8 mouse cellular contexts compared by ENCODE assay signal in genomic region chr7:45338161-45338911, GRCm38 (mm10). TPM values are rescaled to one million over a fixed set of nuclear protein-coding genes. Genes with fewer than 3 reads are reported as not detected.
DNase-seq lines count a peak whose midpoint lies in the region; ATAC-seq and TF ChIP-seq lines count a peak whose summit lies in the region.

No protein-coding gene starts in this region.

- no peaks in the 10 kb centered on the region for H3K79me2 ChIP-seq in heart, adult 2 months (replicated peaks; ENCODE audit: control insufficient read depth, insufficient read depth, low read length)
- no peaks in the 10 kb centered on the region for H3K79me2 ChIP-seq in myocyte (ENCODE audit: control insufficient read depth, insufficient read depth)

- intact Hi-C loops in heart, adult 2 months (cut with DNase I) = no loop called here

- H3K36me3 ChIP-seq in heart, adult 2 months (ENCODE audit: control insufficient read depth, insufficient read depth, low read length) = no peaks in the 10 kb centered on the region
- H3K36me3 ChIP-seq in hindbrain, embryonic 13.5 days = peaks cover 12% of the 10 kb centered on the region
- no peaks in the 10 kb centered on the region for H3K36me3 ChIP-seq in limb, embryonic 15.5 days
- H3K36me3 ChIP-seq in myocyte (ENCODE audit: control insufficient read depth, insufficient read depth) = no peaks in the 10 kb centered on the region

- no peak overlapping the region; the same call in 1 of the 2 replicates for H3K27ac ChIP-seq in heart, adult 2 months
- no peak overlapping the region for H3K27ac ChIP-seq in hindbrain, embryonic 13.5 days
- H3K27ac ChIP-seq in limb, embryonic 15.5 days = peak overlapping the region; percentile 60; the same call in 1 of the 2 replicates

- no peaks in the 10 kb centered on the region for H3K9me3 ChIP-seq in hindbrain, embryonic 13.5 days
- no peaks in the 10 kb centered on the region for H3K9me3 ChIP-seq in limb, embryonic 15.5 days

- no peak for TF ChIP-seq POLR2A in heart, adult 2 months (IDR thresholded peaks at IDR 0.05; ENCODE audit: insufficient read depth, low read depth, low read length)
- peak; percentile 44 for TF ChIP-seq POLR2A in myocyte (IDR thresholded peaks at IDR 0.05; ENCODE audit: insufficient read length, low read depth)

- peak overlapping the region; percentile 45 for H3K4me3 ChIP-seq in heart, adult 2 months
- 0 out of 2 replicates have a peak overlapping the region, but pooled peaks have one; percentile 47 for H3K4me3 ChIP-seq in hindbrain, embryonic 13.5 days
- H3K4me3 ChIP-seq in limb, embryonic 15.5 days = peak overlapping the region; percentile 57
- peak overlapping the region; percentile 36 for H3K4me3 ChIP-seq in myocyte

- no peak for ATAC-seq in hindbrain, embryonic 13.5 days (ENCODE audit: low FRiP score)
- no peak for ATAC-seq in limb, embryonic 15.5 days (ENCODE audit: insufficient number of reproducible peaks, low FRiP score, low TSS enrichment, low read depth)

- peak overlapping the region; percentile 61 for H3K9ac ChIP-seq in heart, adult 2 months (ENCODE audit: low read depth, low read length)
- peak overlapping the region; percentile 76; the same call in 1 of the 2 replicates for H3K9ac ChIP-seq in hindbrain, embryonic 13.5 days
- 0 out of 2 replicates have a peak overlapping the region, but pooled peaks have one; percentile 10 for H3K9ac ChIP-seq in limb, embryonic 15.5 days

- 10% methylated on average over 14 of the region's 14 CpGs for WGBS in heart, adult 2 months
- WGBS in hindbrain, embryonic 13.5 days = 4% methylated on average over 14 of the region's 14 CpGs
- 4% methylated on average over 14 of the region's 14 CpGs for WGBS in limb, embryonic 15.5 days

- peaks cover 13% of the 10 kb centered on the region for H3K4me1 ChIP-seq in heart, adult 2 months (ENCODE audit: control insufficient read depth, insufficient read depth, low read length)
- peaks cover 44% of the 10 kb centered on the region for H3K4me1 ChIP-seq in hindbrain, embryonic 13.5 days (replicated peaks)
- H3K4me1 ChIP-seq in limb, embryonic 15.5 days = peaks cover 58% of the 10 kb centered on the region

- peak overlapping the region; percentile 76 for H3K4me2 ChIP-seq in hindbrain, embryonic 13.5 days
- peak overlapping the region; percentile 95 for H3K4me2 ChIP-seq in limb, embryonic 15.5 days
- peak overlapping the region; percentile 100 for H3K4me2 ChIP-seq in myocyte (ENCODE audit: low read depth)

- no peak for TF ChIP-seq EP300 in heart, adult 2 months (IDR thresholded peaks at IDR 0.05; ENCODE audit: insufficient read depth, low read depth, low read length)

- no peak for TF ChIP-seq CTCF in heart, adult 2 months (IDR thresholded peaks at IDR 0.05)

- peak; percentile 39 to 46 for DNase-seq in heart, adult 2 months
- DNase-seq in heart, adult 8-10 months (ENCODE audit: low spot score) = no peak
- peak; percentile 94 for DNase-seq in ZHBTc4 (ENCODE audit: low read depth, low spot score)
- DNase-seq in thymus, postnatal 4 days = peak; percentile 71
- DNase-seq in adrenal gland, postnatal 4 days (ENCODE audit: low spot score in 2 of 2) = no peak

- no peaks in the 10 kb centered on the region for H3K27me3 ChIP-seq in heart, adult 2 months (ENCODE audit: control insufficient read depth, insufficient read depth, low read length)
- peaks cover 51% of the 10 kb centered on the region for H3K27me3 ChIP-seq in hindbrain, embryonic 13.5 days
- H3K27me3 ChIP-seq in limb, embryonic 15.5 days = 0 out of 2 replicates have a peak, but pooled peaks cover 3% of the 10 kb centered on the region
- no peaks in the 10 kb centered on the region for H3K27me3 ChIP-seq in myocyte (ENCODE audit: control insufficient read depth, insufficient read depth, insufficient read length)

- peak overlapping the region; percentile 3 for H3ac ChIP-seq in myocyte (ENCODE audit: control insufficient read depth, insufficient read length)

TF ChIP-seq in myocyte, 11 proteins besides CTCF, POLR2A, EP300 and RAD21:
- TF ChIP-seq USF1 (IDR thresholded peaks at IDR 0.05; ENCODE audit: low read depth) (peak; percentile 53), SRF (IDR thresholded peaks at IDR 0.05; ENCODE audit: control insufficient read depth, insufficient read length, low read depth) (no peak), POLR2AphosphoS2 (IDR thresholded peaks at IDR 0.05; ENCODE audit: insufficient read length, low read depth) (peak; percentile 40)
TF ChIP-seq in myocyte: peak in this region for 2.

RNA-seq across cellular contexts. Expression of gene Hrc, which starts 3.2 kb away (rescaled TPM):
- total RNA-seq in heart, adult 2 months (2021) = 1,000 to 10,000 TPM in 1 of 2 experiments, 100 to 1,000 TPM in 1; 863 to 1,007 TPM
- polyA plus RNA-seq in heart, adult 2 months (2012; rRNA removed) = 383 and 578 TPM in 2 replicates
- total RNA-seq in heart, adult 8-10 months (2022) = 1,000 to 10,000 TPM; 1,032 to 1,216 (median 1,081) TPM
- 0.31 TPM in 2 replicates for polyA plus RNA-seq in hindbrain, embryonic 13.5 days (2015; fragmentation: Nextera tagmentation; extraction: Ambion mirVana)
- polyA plus RNA-seq in limb, embryonic 15.5 days (2015; fragmentation: Nextera tagmentation; extraction: Ambion mirVana) = 6.5 and 15.1 TPM in 2 replicates
- polyA plus RNA-seq in myocyte (2012; fragmentation: generic; extraction: Trizol) = 173 TPM
- 10 to 100 TPM in 1 of 2 experiments, 1 to 10 TPM in 1; 6.7 to 13.0 TPM for total RNA-seq in adrenal gland, postnatal 4 days (2021)

RNA-seq across cellular contexts. Expression of gene Trpm4, which starts 4.8 kb away (rescaled TPM):
- total RNA-seq in heart, adult 2 months (2021) = 10 to 100 TPM; 21.0 to 21.4 TPM
- polyA plus RNA-seq in heart, adult 2 months (2012; rRNA removed) = 38.7 and 40.9 TPM in 2 replicates
- 10 to 100 TPM; 23.8 to 36.3 (median 25.4) TPM for total RNA-seq in heart, adult 8-10 months (2022)
- polyA plus RNA-seq in hindbrain, embryonic 13.5 days (2015; fragmentation: Nextera tagmentation; extraction: Ambion mirVana) = 7.3 and 8.9 TPM in 2 replicates
- polyA plus RNA-seq in limb, embryonic 15.5 days (2015; fragmentation: Nextera tagmentation; extraction: Ambion mirVana) = 22.0 and 22.6 TPM in 2 replicates
- 27.3 TPM for polyA plus RNA-seq in myocyte (2012; fragmentation: generic; extraction: Trizol)
- 10 to 100 TPM; 17.0 to 18.1 TPM for total RNA-seq in adrenal gland, postnatal 4 days (2021)

RNA-seq across cellular contexts. Expression of gene Ppfia3, which starts 28.5 kb away (rescaled TPM):
- under 1 TPM; 0.11 to 0.26 TPM for total RNA-seq in heart, adult 2 months (2021)
- polyA plus RNA-seq in heart, adult 2 months (2012; rRNA removed) = 0.09 and 0.14 TPM in 2 replicates
- under 1 TPM; 0.11 to 0.33 (median 0.20) TPM for total RNA-seq in heart, adult 8-10 months (2022)
- 19.9 and 20.7 TPM in 2 replicates for polyA plus RNA-seq in hindbrain, embryonic 13.5 days (2015; fragmentation: Nextera tagmentation; extraction: Ambion mirVana)
- 7.8 and 9.1 TPM in 2 replicates for polyA plus RNA-seq in limb, embryonic 15.5 days (2015; fragmentation: Nextera tagmentation; extraction: Ambion mirVana)
- 6.6 TPM for polyA plus RNA-seq in myocyte (2012; fragmentation: generic; extraction: Trizol)
- total RNA-seq in adrenal gland, postnatal 4 days (2021) = 1 to 10 TPM; 4.7 to 6.9 TPM

RNA-seq across cellular contexts. Expression of gene Lin7b, which starts 32.0 kb away (rescaled TPM):
- total RNA-seq in heart, adult 2 months (2021) = 1 to 10 TPM; 1.0 to 1.6 TPM
- polyA plus RNA-seq in heart, adult 2 months (2012; rRNA removed) = 2.3 and 3.4 TPM in 2 replicates
- 1 to 10 TPM; 1.0 to 1.5 (median 1.3) TPM for total RNA-seq in heart, adult 8-10 months (2022)
- 12.5 and 13.4 TPM in 2 replicates for polyA plus RNA-seq in hindbrain, embryonic 13.5 days (2015; fragmentation: Nextera tagmentation; extraction: Ambion mirVana)
- polyA plus RNA-seq in limb, embryonic 15.5 days (2015; fragmentation: Nextera tagmentation; extraction: Ambion mirVana) = 2.3 and 2.5 TPM in 2 replicates
- 2.4 TPM for polyA plus RNA-seq in myocyte (2012; fragmentation: generic; extraction: Trizol)
- 1 to 10 TPM; 4.8 to 4.9 TPM for total RNA-seq in adrenal gland, postnatal 4 days (2021)

RNA-seq across cellular contexts. Expression of gene Snrnp70, which starts 57.2 kb away (rescaled TPM):
- total RNA-seq in heart, adult 2 months (2021) = 10 to 100 TPM; 85.0 to 99.5 TPM
- polyA plus RNA-seq in heart, adult 2 months (2012; rRNA removed) = 117 and 151 TPM in 2 replicates
- total RNA-seq in heart, adult 8-10 months (2022) = 100 to 1,000 TPM in 1 of 4 experiments, 10 to 100 TPM in 3; 68.3 to 107 (median 86.7) TPM
- polyA plus RNA-seq in hindbrain, embryonic 13.5 days (2015; fragmentation: Nextera tagmentation; extraction: Ambion mirVana) = 205 and 215 TPM in 2 replicates
- 199 and 204 TPM in 2 replicates for polyA plus RNA-seq in limb, embryonic 15.5 days (2015; fragmentation: Nextera tagmentation; extraction: Ambion mirVana)
- 189 TPM for polyA plus RNA-seq in myocyte (2012; fragmentation: generic; extraction: Trizol)
- total RNA-seq in adrenal gland, postnatal 4 days (2021) = 100 to 1,000 TPM; 499 to 509 TPM

Comparison
In these comparisons a context has a peak if more than half of its experiments do, and no peak if none do; other contexts are left out.
1. DNase-seq: peak in heart, adult 2 months (2 of 2), ZHBTc4 (single experiment) and thymus, postnatal 4 days (single experiment); none in heart, adult 8-10 months (single experiment) and adrenal gland, postnatal 4 days (0 of 2).
2. H3K9ac ChIP-seq: peak in every context shown above with its lines; median percentile 76 in hindbrain, embryonic 13.5 days; 61 in heart, adult 2 months; 10 in limb, embryonic 15.5 days.
3. RNA of gene Hrc, which starts 3.2 kb away (polyA plus RNA-seq): 383 to 578 TPM in heart, adult 2 months and 173 TPM in myocyte (single experiment); 6.5 to 15.1 TPM in limb, embryonic 15.5 days and 0.31 TPM in hindbrain, embryonic 13.5 days; every median in the first group is over 10 times any median in the second.
4. Peak in every context shown above with its lines, with median percentiles within 50 percentile points of each other: H3K4me3 ChIP-seq and H3K4me2 ChIP-seq.